Mouse (Mus musculus): Measurements from ENCODE around the gene Fbxo40. TPM values are rescaled to one million over a fixed set of nuclear protein-coding genes. Genes with fewer than 3 reads are reported as not detected.

The Fbxo40 gene
- total and polyA plus RNA-seq, 3 experiments: 0.08 to 0.15 TPM; not detected in 1

- peak within 1 kb of the TSS; percentile 68 for H3K9ac ChIP-seq (ENCODE audit: control insufficient read depth, low read depth, low read length, poor library complexity, severe bottlenecking)
- peak; percentile 90 for DNase-seq (ENCODE audit: low read depth, low spot score)
- H3K36me3 ChIP-seq (ENCODE audit: control insufficient read depth in 1 of 2, insufficient read depth in 2 of 2, low read length in 2 of 2): peaks cover 0 to 7% of the 10 kb centered on the region in 2 experiments; a peak in 2 of 4 replicates
- H3K9me3 ChIP-seq (replicated peaks; ENCODE audit: insufficient read depth, low read length): no peaks in the 10 kb centered on the region
- peak within 1 kb of the TSS; percentile 63 to 88 for H3K4me3 ChIP-seq (ENCODE audit: control insufficient read depth in 1 of 2, insufficient read depth in 1 of 2, low read depth in 2 of 2, low read length in 2 of 2)
- no peaks in the 10 kb centered on the region for H3K27me3 ChIP-seq (ENCODE audit: control insufficient read depth in 1 of 2, insufficient read depth in 2 of 2, low read length in 2 of 2)
- H3K79me2 ChIP-seq (ENCODE audit: control insufficient read depth, insufficient read depth, low read length, poor library complexity): no peaks in the 10 kb centered on the region; the same call in 1 of the 2 replicates
- peak within 1 kb of the TSS; percentile 71 for H3K27ac ChIP-seq (ENCODE audit: control insufficient read depth, low read depth, low read length)
- H3K4me1 ChIP-seq (ENCODE audit: control insufficient read depth in 1 of 2, insufficient read depth in 2 of 2, low read length in 2 of 2): peaks cover 0 to 11% of the 10 kb centered on the region in 2 experiments; a peak in 2 of 4 replicates
- TF ChIP-seq ZC3H11A (IDR thresholded peaks at IDR 0.05; ENCODE audit: low read depth, low read length) (no peak), MXI1 (IDR thresholded peaks at IDR 0.05; ENCODE audit: low read depth, low read length) (peak; percentile 56), ZNF384 (IDR thresholded peaks at IDR 0.05; ENCODE audit: low read depth, low read length) (no peak), TBP (IDR thresholded peaks at IDR 0.05; ENCODE audit: low read depth, low read length) (peak; percentile 80), POLR2A (IDR thresholded peaks at IDR 0.05; ENCODE audit: control insufficient read depth in 1 of 2, insufficient read depth in 1 of 2, low read depth in 1 of 2, low read length in 2 of 2, poor library complexity in 1 of 2) (peak; percentile 66 to 82; a peak in 3 of 4 replicates), EP300 (IDR thresholded peaks at IDR 0.05; ENCODE audit: low read depth in 1 of 2, low read length in 2 of 2) (peak; percentile 38 to 44; a peak in 3 of 4 replicates), MAZ (IDR thresholded peaks at IDR 0.05; ENCODE audit: low read depth, low read length) (no peak), MYC (IDR thresholded peaks at IDR 0.05; ENCODE audit: low read depth, low read length) (peak; percentile 71), GATA1 (IDR thresholded peaks at IDR 0.05; ENCODE audit: low read depth, low read length) (0 out of 2 replicates have a peak, but pooled peaks have one; percentile 1), NELFE (IDR thresholded peaks at IDR 0.05; ENCODE audit: low read depth, low read length) (peak; percentile 83), TCF12 (IDR thresholded peaks at IDR 0.05; ENCODE audit: low read depth, low read length) (peak; percentile 56; the same call in 1 of the 2 replicates), ELF1 (IDR thresholded peaks at IDR 0.05; ENCODE audit: low read depth, low read length) (peak; percentile 92), KAT2A (conservative IDR thresholded peaks at IDR 0.05; ENCODE audit: low read depth, low read length) (no peak), HCFC1 (IDR thresholded peaks at IDR 0.05; ENCODE audit: low read depth, low read length) (peak; percentile 75), ZKSCAN1 (IDR thresholded peaks at IDR 0.05; ENCODE audit: low read depth, low read length) (no peak), POLR2AphosphoS2 (IDR thresholded peaks at IDR 0.05; ENCODE audit: low read length) (0 out of 2 replicates have a peak, but pooled peaks have one; percentile 40), ZMIZ1 (IDR thresholded peaks at IDR 0.05; ENCODE audit: low read depth, low read length) (0 out of 2 replicates have a peak, but pooled peaks have one; percentile 57), ETS1 (IDR thresholded peaks at IDR 0.05; ENCODE audit: low read depth, low read length) (peak; percentile 68), TAL1 (IDR thresholded peaks at IDR 0.05; ENCODE audit: low read length) (no peak), POLR2AphosphoS5 (IDR thresholded peaks at IDR 0.05; ENCODE audit: borderline replicate concordance, low read depth, low read length) (no peak), E2F4 (IDR thresholded peaks at IDR 0.05; ENCODE audit: borderline replicate concordance, low read depth, low read length) (no peak), SIN3A (IDR thresholded peaks at IDR 0.05; ENCODE audit: low read length) (peak; percentile 79), UBTF (IDR thresholded peaks at IDR 0.05; ENCODE audit: borderline replicate concordance, insufficient read depth, low read depth, low read length) (no peak)
Measured at GRCm38 (mm10) chr16:36934841-36935620, 55.2 kb downstream of the Fbxo40 start, which contains the start of gene Hcls1. Gene Hcls1, plus strand, starts transcription at chr16:36934983.
